Mouse (Mus musculus) spleen, adult 2 months (tissue): Measurements from ENCODE around the gene Tal1. TPM values are rescaled to one million over a fixed set of nuclear protein-coding genes. Genes with fewer than 3 reads are reported as not detected.
A peak's percentile ranks its signal among the peaks of the same experiment; 100 is the strongest.

Experiments
- DNase-seq, 2 experiments: peaks; one replicate each; pipeline versions ENCODE4 v3.0.0 to v3.0.0-alpha.2; 2012 to 2021; ENCODE audit warnings: low spot score in 2 of 2, low read depth in 1 of 2
- H3K27ac ChIP-seq: fragments of 200-500 bp; 2 replicates; pipeline ENCODE4 v1.5.1; 2012; ENCODE audit warnings: low read length, inconsistent platforms; ENCODE audit not compliant: insufficient read depth
- H3K27me3 ChIP-seq: fragments of 200-500 bp; 2 replicates; pipeline ENCODE4 v1.6.1; 2012; ENCODE audit warnings: mild to moderate bottlenecking, moderate library complexity, low read length, inconsistent platforms; ENCODE audit not compliant: control insufficient read depth, insufficient read depth
- H3K36me3 ChIP-seq: fragments of 200-500 bp; 2 replicates; pipeline ENCODE4 v1.6.1; 2012; ENCODE audit warnings: mild to moderate bottlenecking, low read length, inconsistent platforms; ENCODE audit not compliant: control insufficient read depth, insufficient read depth
- H3K4me1 ChIP-seq: fragments of 200-500 bp; 2 replicates; pipeline ENCODE4 v1.6.1; 2011; ENCODE audit warnings: inconsistent platforms; ENCODE audit not compliant: control insufficient read depth, insufficient read depth, insufficient read length
- H3K4me3 ChIP-seq: fragments of 200-500 bp; 2 replicates; pipeline ENCODE4 v1.5.1; 2011; ENCODE audit warnings: mild to moderate bottlenecking, inconsistent platforms; ENCODE audit not compliant: insufficient read depth, insufficient read length; ENCODE audit errors: extremely low read depth
- CTCF ChIP-seq: fragments of 200-500 bp; IDR thresholded peaks from 2 replicates; pipeline ENCODE4 v1.5.1; 2011; ENCODE audit warnings: mild to moderate bottlenecking, inconsistent platforms; ENCODE audit not compliant: insufficient read depth, insufficient read length, insufficient replicate concordance; ENCODE audit errors: extremely low read depth
- POLR2A ChIP-seq: fragments of 200-500 bp; IDR thresholded peaks from 2 replicates; pipeline ENCODE4 v1.6.1; 2011; ENCODE audit warnings: low read depth, low read length, inconsistent platforms
- WGBS: fragments of 180-500 bp; shearing (Covaris S2); methylation state at CpG from one replicate; pipeline ENCODE4 v1.1.7; 2018; 5-methylcytosine and 5-hydroxymethylcytosine counted together
- polyA plus RNA-seq: library from polyadenylated mRNA; depleted of rRNA; stranded (reverse); fragments of >200 nt; gene quantifications from 2 replicates; pipeline ENCODE4 v1.2.3, GENCODE M21; 2012

Gene Tal1
- polyA plus RNA-seq, 1 experiment, result 20.9 TPM

- H3K27ac ChIP-seq, result no peak overlapping the region
- DNase-seq, result no peak
- H3K4me1 ChIP-seq, result peaks cover 5% of the 10 kb centered on the region
- no peaks in the 10 kb centered on the region for H3K36me3 ChIP-seq
- H3K4me3 ChIP-seq, result peak overlapping the region; percentile 52; the same call in 1 of the 2 replicates
- no peak for TF ChIP-seq CTCF
- TF ChIP-seq POLR2A, result no peak
- 10% methylated on average over 31 of the region's 31 CpGs for WGBS
- H3K27me3 ChIP-seq, result peaks cover 15% of the 10 kb centered on the region
Observed at GRCm38 (mm10) chr4:115063518-115064239, 7.5 kb downstream of the Tal1 start.

GRCm38 (mm10) chr4:115071668-115072067, 15.4 kb downstream of the Tal1 start:
- no peaks in the 10 kb centered on the region for H3K36me3 ChIP-seq
- H3K4me3 ChIP-seq, result no peak overlapping the region
- H3K27me3 ChIP-seq, result no peaks in the 10 kb centered on the region
- no peak overlapping the region for H3K27ac ChIP-seq
- H3K4me1 ChIP-seq, result peaks cover 7% of the 10 kb centered on the region; the same call in 1 of the 2 replicates
- 7% methylated on average over 1 of the region's 1 CpGs for WGBS
- DNase-seq, result no peak
- TF ChIP-seq POLR2A (no peak), CTCF (no peak)

- H3K27me3 ChIP-seq, result no peaks in the 10 kb centered on the region
- H3K36me3 ChIP-seq, result no peaks in the 10 kb centered on the region
- no peak overlapping the region for H3K4me3 ChIP-seq
- no peak for TF ChIP-seq POLR2A
- TF ChIP-seq CTCF, result no peak
- no peak overlapping the region for H3K27ac ChIP-seq
- 89% methylated on average over 1 of the region's 1 CpGs for WGBS
- peaks cover 7% of the 10 kb centered on the region; the same call in 1 of the 2 replicates for H3K4me1 ChIP-seq
- DNase-seq, result no peak
Observed at GRCm38 (mm10) chr4:115074789-115075188, 18.6 kb downstream of the Tal1 start.

- H3K4me1 ChIP-seq, result peaks cover 7% of the 10 kb centered on the region; the same call in 1 of the 2 replicates
- no peak overlapping the region for H3K4me3 ChIP-seq
- peak overlapping the region; percentile 16; the same call in 1 of the 2 replicates for H3K27ac ChIP-seq
- no peaks in the 10 kb centered on the region for H3K27me3 ChIP-seq
- 25% methylated on average over 3 of the region's 3 CpGs for WGBS
- no peaks in the 10 kb centered on the region for H3K36me3 ChIP-seq
- no peak for TF ChIP-seq CTCF
- TF ChIP-seq POLR2A, result no peak
- DNase-seq, result no peak
Observed at GRCm38 (mm10) chr4:115075204-115075915, 19.1 kb downstream of the Tal1 start.

- peaks cover 7% of the 10 kb centered on the region; the same call in 1 of the 2 replicates for H3K4me1 ChIP-seq
- 82% methylated on average over 10 of the region's 10 CpGs for WGBS
- H3K27ac ChIP-seq, result no peak overlapping the region
- no peak for DNase-seq
- H3K4me3 ChIP-seq, result no peak overlapping the region
- TF ChIP-seq POLR2A (no peak), CTCF (no peak)
- no peaks in the 10 kb centered on the region for H3K36me3 ChIP-seq
- H3K27me3 ChIP-seq, result no peaks in the 10 kb centered on the region
Observed at GRCm38 (mm10) chr4:115078892-115079820, 22.9 kb downstream of the Tal1 start.

- Histone ChIP-seq H3K4me1 (peaks cover 7% of the 10 kb centered on the region; the same call in 1 of the 2 replicates), H3K27me3 (no peaks in the 10 kb centered on the region), H3K36me3 (no peaks in the 10 kb centered on the region), H3K4me3 (no peak overlapping the region), H3K27ac (no peak overlapping the region)
- no peak for TF ChIP-seq POLR2A
- no peak for TF ChIP-seq CTCF
- no peak for DNase-seq
- WGBS, result 78% methylated on average over 5 of the region's 5 CpGs
Observed at GRCm38 (mm10) chr4:115079821-115080349, 23.7 kb downstream of the Tal1 start.
